Mouse (Mus musculus): ENCODE results near the gene Gm2075. TPM values are rescaled to one million over a fixed set of nuclear protein-coding genes. Genes with fewer than 3 reads are reported as not detected.

Gene Gm2075
- polyA plus RNA-seq (2015; fragmentation: Nextera tagmentation; extraction: Ambion mirVana): not detected in 2 replicates

DNA sequence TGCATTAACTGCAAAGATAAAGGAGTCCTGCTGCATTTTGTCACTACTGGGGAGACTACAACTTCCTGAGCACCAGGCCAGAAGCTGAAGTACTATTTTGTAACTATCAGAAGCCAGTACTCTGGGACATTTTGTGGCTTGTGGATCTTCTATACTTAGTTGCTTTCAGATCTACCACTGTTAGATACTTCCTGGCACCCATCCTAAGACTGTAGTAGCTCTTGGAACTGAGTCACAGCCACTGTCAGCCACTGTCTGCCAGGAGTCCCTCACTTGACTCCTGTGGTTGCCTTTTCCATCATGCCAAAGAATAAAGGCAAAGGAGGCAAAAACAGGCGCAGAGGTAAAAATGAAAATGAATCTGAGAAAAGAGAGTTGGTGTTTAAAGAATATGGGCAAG lies at the start of gene Gm2075:
Gene Gm2075 (plus strand): TSS at position 301 of the 400 bp plus-strand sequence.

DNA sequence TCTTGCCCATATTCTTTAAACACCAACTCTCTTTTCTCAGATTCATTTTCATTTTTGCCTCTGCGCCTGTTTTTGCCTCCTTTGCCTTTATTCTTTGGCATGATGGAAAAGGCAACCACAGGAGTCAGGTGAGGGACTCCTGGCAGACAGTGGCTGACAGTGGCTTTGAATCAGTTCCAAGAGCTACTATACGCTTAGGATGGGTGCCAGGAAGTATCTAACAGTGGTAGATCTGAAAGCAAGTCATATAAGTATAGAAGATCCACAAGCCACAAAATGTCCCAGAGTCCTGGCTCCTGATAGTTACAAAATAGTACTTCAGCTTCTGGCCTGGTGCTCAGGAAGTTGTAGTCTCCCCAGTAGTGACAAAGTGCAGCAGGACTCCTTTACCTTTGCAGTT lies 7.0 kb downstream of the Gm2075 start, which contains the start of gene Gm6803:
Gene Gm6803 (minus strand): TSS at position 101 of the 400 bp plus-strand sequence.

DNA sequence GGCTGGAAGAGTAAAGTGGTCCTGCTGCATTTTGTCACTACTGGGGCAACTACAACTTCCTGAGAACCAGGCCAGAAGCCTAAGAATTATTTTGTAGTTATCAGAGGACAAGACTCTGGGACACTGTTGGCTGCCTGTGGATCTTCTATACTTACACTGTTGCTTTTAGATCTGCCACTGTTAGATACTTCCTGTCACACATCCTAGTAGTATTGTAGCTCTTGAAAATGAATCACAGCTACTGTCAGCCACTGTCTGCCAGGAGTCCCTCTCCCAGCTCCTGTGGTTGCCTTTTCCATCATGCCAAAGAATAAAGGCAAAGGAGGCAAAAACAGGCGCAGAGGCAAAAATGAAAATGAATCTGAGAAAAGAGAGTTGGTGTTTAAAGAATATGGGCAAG lies 15.1 kb downstream of the Gm2075 start, which contains the start of gene Gm2056:
Gene Gm2056 (plus strand): TSS at position 301 of the 400 bp plus-strand sequence.

Other genes starting within 250 kb of the Gm2075 start
- not detected in 2 replicates for gene Gm21319, start 236.1 kb upstream of the Gm2075 start, polyA plus RNA-seq (2015; fragmentation: Nextera tagmentation; extraction: Ambion mirVana)
- not detected in 2 replicates for gene Gm21936, start 216.3 kb upstream of the Gm2075 start, polyA plus RNA-seq (2015; fragmentation: Nextera tagmentation; extraction: Ambion mirVana)
- not detected in 2 replicates for gene BB287469, start 195.3 kb upstream of the Gm2075 start, polyA plus RNA-seq (2015; fragmentation: Nextera tagmentation; extraction: Ambion mirVana)
- gene Gm2001, start 169.5 kb upstream of the Gm2075 start, polyA plus RNA-seq (2015; fragmentation: Nextera tagmentation; extraction: Ambion mirVana): not detected in 2 replicates
- gene Gm2016, start 137.8 kb upstream of the Gm2075 start, polyA plus RNA-seq (2015; fragmentation: Nextera tagmentation; extraction: Ambion mirVana): not detected in 2 replicates
- gene Gm2022, start 116.5 kb upstream of the Gm2075 start, polyA plus RNA-seq (2015; fragmentation: Nextera tagmentation; extraction: Ambion mirVana): not detected in 2 replicates
- gene Gm2035, start 92.0 kb upstream of the Gm2075 start, polyA plus RNA-seq (2015; fragmentation: Nextera tagmentation; extraction: Ambion mirVana): not detected in 2 replicates
- not detected in 2 replicates for gene Gm2042, start 57.8 kb upstream of the Gm2075 start, polyA plus RNA-seq (2015; fragmentation: Nextera tagmentation; extraction: Ambion mirVana)
- gene Gm6803, start 6.9 kb downstream of the Gm2075 start, polyA plus RNA-seq (2015; fragmentation: Nextera tagmentation; extraction: Ambion mirVana): not detected in 2 replicates
- gene Gm2056, start 15.2 kb downstream of the Gm2075 start, polyA plus RNA-seq (2015; fragmentation: Nextera tagmentation; extraction: Ambion mirVana): not detected in 2 replicates
- not detected in 2 replicates for gene Gm16368, start 71.8 kb downstream of the Gm2075 start, polyA plus RNA-seq (2015; fragmentation: Nextera tagmentation; extraction: Ambion mirVana)
- not detected in 2 replicates for gene Gm10436, start 170.3 kb downstream of the Gm2075 start, polyA plus RNA-seq (2015; fragmentation: Nextera tagmentation; extraction: Ambion mirVana)
- not detected in 2 replicates for gene Gm8332, start 238.3 kb downstream of the Gm2075 start, polyA plus RNA-seq (2015; fragmentation: Nextera tagmentation; extraction: Ambion mirVana)